Mouse (Mus musculus): Measurements from ENCODE around the gene Esyt1. TPM values are rescaled to one million over a fixed set of nuclear protein-coding genes. Genes with fewer than 3 reads are reported as not detected.

Gene Esyt1
- polyA plus RNA-seq (2014; fragmentation: Illumina TruSeq; extraction: RNeasy Lipid Tissue Mini Kit (QIAGEN cat#74804); ENCODE audit: low read depth, low replicate concordance) = 5.1 TPM

DNA sequence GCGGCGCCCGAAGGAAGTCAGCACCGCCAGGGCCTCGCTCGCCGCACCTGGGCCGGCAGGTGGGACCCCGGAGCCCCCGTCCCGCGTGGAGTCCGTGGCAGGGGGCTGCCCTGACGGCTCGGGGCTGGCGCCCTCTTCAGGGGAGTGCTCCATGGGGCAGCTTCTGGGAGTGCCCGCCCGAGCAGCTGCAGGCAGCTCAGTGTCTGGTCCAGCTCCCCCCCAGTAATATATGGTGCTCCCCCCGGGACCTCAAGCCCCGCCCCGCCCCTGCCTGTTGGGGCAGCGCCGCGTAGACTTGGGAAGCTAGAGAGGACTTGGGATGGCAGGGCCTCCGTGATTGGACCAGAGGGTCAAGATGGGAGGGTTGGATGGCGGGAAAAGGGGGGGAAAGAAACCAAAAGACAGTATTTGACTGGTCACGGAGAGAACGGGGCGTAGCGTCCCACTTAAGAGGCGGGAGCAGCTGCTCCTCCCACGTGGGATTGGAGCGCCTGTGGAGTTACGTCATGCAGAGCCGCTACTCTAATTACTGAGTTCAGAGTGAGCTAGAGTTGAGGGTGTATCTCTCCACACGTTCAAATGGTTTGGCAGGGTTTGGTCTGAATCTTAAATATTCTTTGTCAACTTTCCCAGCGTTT lies at the start of gene Esyt1:
TSS of gene Esyt1 (minus strand) at position 201 of the 638 bp plus-strand sequence.

GRCm38 (mm10) chr10:128565788-128566531 lies 40.3 kb upstream of the Esyt1 start, which contains the start of gene Pa2g4:
Gene Pa2g4 (minus strand): TSS chr10:128565987.

GRCm38 (mm10) chr10:128548947-128549681 lies 23.4 kb upstream of the Esyt1 start, which contains the start of gene Rpl41:
Gene Rpl41 (minus strand): TSS chr10:128549305.

GRCm38 (mm10) chr10:128547361-128548032 lies 21.8 kb upstream of the Esyt1 start, which contains the start of gene Zc3h10:
Gene Zc3h10 (minus strand): TSS chr10:128547774.

DNA sequence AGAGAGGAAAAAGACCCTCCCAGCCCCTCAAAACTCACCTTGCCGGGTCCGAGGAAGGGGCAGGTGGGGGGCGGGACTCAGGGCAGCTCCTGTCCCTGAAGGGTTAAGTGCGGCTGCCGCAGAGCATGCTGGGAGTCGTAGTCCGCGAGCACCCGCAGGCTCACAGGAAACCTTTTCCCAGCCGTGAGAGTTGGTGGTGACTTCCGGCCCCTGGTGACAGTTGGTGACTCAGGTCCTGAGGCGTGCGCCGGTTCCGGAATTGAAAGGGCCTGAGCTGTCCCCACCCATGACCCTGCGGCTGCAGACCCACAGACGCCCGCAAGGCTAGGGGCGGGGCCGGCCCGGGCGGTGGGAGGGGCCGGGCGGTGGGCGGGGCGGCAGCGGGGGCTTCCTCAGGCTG lies 27.1 kb downstream of the Esyt1 start, which contains the start of gene Myl6b:
TSS of gene Myl6b (minus strand) at position 96 of the 400 bp plus-strand sequence.

GRCm38 (mm10) chr10:128493695-128494666 lies 31.7 kb downstream of the Esyt1 start, which contains the start of gene Myl6:
Gene Myl6 (minus strand): TSS chr10:128494145.

Other genes starting within 250 kb of the Esyt1 start
- not detected for gene Il23a, start 227.1 kb downstream of the Esyt1 start, polyA plus RNA-seq (2014; fragmentation: Illumina TruSeq; extraction: RNeasy Lipid Tissue Mini Kit (QIAGEN cat#74804); ENCODE audit: low read depth, low replicate concordance)
- gene Pan2, start 222.5 kb downstream of the Esyt1 start, polyA plus RNA-seq (2014; fragmentation: Illumina TruSeq; extraction: RNeasy Lipid Tissue Mini Kit (QIAGEN cat#74804); ENCODE audit: low read depth, low replicate concordance) = 7.5 TPM
- 51.6 TPM for gene Cnpy2, start 203.4 kb downstream of the Esyt1 start, polyA plus RNA-seq (2014; fragmentation: Illumina TruSeq; extraction: RNeasy Lipid Tissue Mini Kit (QIAGEN cat#74804); ENCODE audit: low read depth, low replicate concordance)
- gene Cs, start 188.1 kb downstream of the Esyt1 start, polyA plus RNA-seq (2014; fragmentation: Illumina TruSeq; extraction: RNeasy Lipid Tissue Mini Kit (QIAGEN cat#74804); ENCODE audit: low read depth, low replicate concordance) = 151 TPM
- 19.6 TPM for gene Coq10a, start 156.9 kb downstream of the Esyt1 start, polyA plus RNA-seq (2014; fragmentation: Illumina TruSeq; extraction: RNeasy Lipid Tissue Mini Kit (QIAGEN cat#74804); ENCODE audit: low read depth, low replicate concordance)
- gene Ankrd52, start 148.8 kb downstream of the Esyt1 start, polyA plus RNA-seq (2014; fragmentation: Illumina TruSeq; extraction: RNeasy Lipid Tissue Mini Kit (QIAGEN cat#74804); ENCODE audit: low read depth, low replicate concordance) = 14.8 TPM
- not detected for gene Slc39a5, start 124.6 kb downstream of the Esyt1 start, polyA plus RNA-seq (2014; fragmentation: Illumina TruSeq; extraction: RNeasy Lipid Tissue Mini Kit (QIAGEN cat#74804); ENCODE audit: low read depth, low replicate concordance)
- gene Nabp2, start 114.4 kb downstream of the Esyt1 start, polyA plus RNA-seq (2014; fragmentation: Illumina TruSeq; extraction: RNeasy Lipid Tissue Mini Kit (QIAGEN cat#74804); ENCODE audit: low read depth, low replicate concordance) = 32.8 TPM
- gene Rnf41, start 114.2 kb downstream of the Esyt1 start, polyA plus RNA-seq (2014; fragmentation: Illumina TruSeq; extraction: RNeasy Lipid Tissue Mini Kit (QIAGEN cat#74804); ENCODE audit: low read depth, low replicate concordance) = 13.8 TPM
- gene Smarcc2, start 66.6 kb downstream of the Esyt1 start, polyA plus RNA-seq (2014; fragmentation: Illumina TruSeq; extraction: RNeasy Lipid Tissue Mini Kit (QIAGEN cat#74804); ENCODE audit: low read depth, low replicate concordance) = 50.5 TPM
- 64.3 TPM for gene Myl6, start 31.7 kb downstream of the Esyt1 start, polyA plus RNA-seq (2014; fragmentation: Illumina TruSeq; extraction: RNeasy Lipid Tissue Mini Kit (QIAGEN cat#74804); ENCODE audit: low read depth, low replicate concordance)
- not detected for gene Myl6b, start 27.2 kb downstream of the Esyt1 start, polyA plus RNA-seq (2014; fragmentation: Illumina TruSeq; extraction: RNeasy Lipid Tissue Mini Kit (QIAGEN cat#74804); ENCODE audit: low read depth, low replicate concordance)
- gene Zc3h10, start 21.9 kb upstream of the Esyt1 start, polyA plus RNA-seq (2014; fragmentation: Illumina TruSeq; extraction: RNeasy Lipid Tissue Mini Kit (QIAGEN cat#74804); ENCODE audit: low read depth, low replicate concordance) = 0.82 TPM
- gene Rpl41, start 23.4 kb upstream of the Esyt1 start, polyA plus RNA-seq (2014; fragmentation: Illumina TruSeq; extraction: RNeasy Lipid Tissue Mini Kit (QIAGEN cat#74804); ENCODE audit: low read depth, low replicate concordance) = 12.5 TPM
- gene Pa2g4, start 40.1 kb upstream of the Esyt1 start, polyA plus RNA-seq (2014; fragmentation: Illumina TruSeq; extraction: RNeasy Lipid Tissue Mini Kit (QIAGEN cat#74804); ENCODE audit: low read depth, low replicate concordance) = 91.8 TPM
- 2.4 TPM for gene Erbb3, start 63.8 kb upstream of the Esyt1 start, polyA plus RNA-seq (2014; fragmentation: Illumina TruSeq; extraction: RNeasy Lipid Tissue Mini Kit (QIAGEN cat#74804); ENCODE audit: low read depth, low replicate concordance)
- 12.2 TPM for gene Rps26, start 100.9 kb upstream of the Esyt1 start, polyA plus RNA-seq (2014; fragmentation: Illumina TruSeq; extraction: RNeasy Lipid Tissue Mini Kit (QIAGEN cat#74804); ENCODE audit: low read depth, low replicate concordance)
- 1.5 TPM for gene Ikzf4, start 120.1 kb upstream of the Esyt1 start, polyA plus RNA-seq (2014; fragmentation: Illumina TruSeq; extraction: RNeasy Lipid Tissue Mini Kit (QIAGEN cat#74804); ENCODE audit: low read depth, low replicate concordance)
- 13.9 TPM for gene Suox, start 148.2 kb upstream of the Esyt1 start, polyA plus RNA-seq (2014; fragmentation: Illumina TruSeq; extraction: RNeasy Lipid Tissue Mini Kit (QIAGEN cat#74804); ENCODE audit: low read depth, low replicate concordance)
- gene Rab5b, start 170.4 kb upstream of the Esyt1 start, polyA plus RNA-seq (2014; fragmentation: Illumina TruSeq; extraction: RNeasy Lipid Tissue Mini Kit (QIAGEN cat#74804); ENCODE audit: low read depth, low replicate concordance) = 151 TPM
- not detected for gene Pmel, start 178.3 kb upstream of the Esyt1 start, polyA plus RNA-seq (2014; fragmentation: Illumina TruSeq; extraction: RNeasy Lipid Tissue Mini Kit (QIAGEN cat#74804); ENCODE audit: low read depth, low replicate concordance)
- gene Cdk2, start 179.2 kb upstream of the Esyt1 start, polyA plus RNA-seq (2014; fragmentation: Illumina TruSeq; extraction: RNeasy Lipid Tissue Mini Kit (QIAGEN cat#74804); ENCODE audit: low read depth, low replicate concordance) = 12.2 TPM
- 9.4 TPM for gene Dgka, start 219.0 kb upstream of the Esyt1 start, polyA plus RNA-seq (2014; fragmentation: Illumina TruSeq; extraction: RNeasy Lipid Tissue Mini Kit (QIAGEN cat#74804); ENCODE audit: low read depth, low replicate concordance)
- 0.93 TPM for gene Pym1, start 222.0 kb upstream of the Esyt1 start, polyA plus RNA-seq (2014; fragmentation: Illumina TruSeq; extraction: RNeasy Lipid Tissue Mini Kit (QIAGEN cat#74804); ENCODE audit: low read depth, low replicate concordance)

Data from adrenal gland, adult 10 weeks (tissue).